Mouse (Mus musculus) kidney, adult 2 months (tissue): ENCODE results near the gene Eef2k. TPM values are rescaled to one million over a fixed set of nuclear protein-coding genes. Genes with fewer than 3 reads are reported as not detected.

Experiments
- DNase-seq: peaks from one replicate; pipeline ENCODE4 v3.0.0; 2021
- H3K27ac ChIP-seq: fragments of 200-500 bp; 2 replicates; pipeline ENCODE4 v1.5.1; 2012; ENCODE audit warnings: low read depth, low read length, control low read depth, inconsistent platforms; ENCODE audit not compliant: insufficient read depth
- H3K27me3 ChIP-seq: fragments of 200-500 bp; replicated peaks from 2 replicates; pipeline ENCODE4 v1.6.1; 2012; ENCODE audit warnings: mild to moderate bottlenecking, moderate library complexity, low read length, inconsistent platforms; ENCODE audit not compliant: control insufficient read depth, insufficient read depth
- H3K36me3 ChIP-seq: fragments of 200-500 bp; 2 replicates; pipeline ENCODE4 v1.6.1; 2012; ENCODE audit warnings: mild to moderate bottlenecking, moderate library complexity, low read length, inconsistent platforms; ENCODE audit not compliant: control insufficient read depth, insufficient read depth
- H3K4me1 ChIP-seq: fragments of 200-500 bp; 2 replicates; pipeline ENCODE4 v1.6.1; 2011; ENCODE audit warnings: low read length; ENCODE audit not compliant: control insufficient read depth, insufficient read depth
- H3K4me3 ChIP-seq: fragments of 200-500 bp; 2 replicates; pipeline ENCODE4 v1.5.1; 2011; ENCODE audit warnings: mild to moderate bottlenecking, low read depth, low read length, control low read depth; ENCODE audit not compliant: insufficient read depth
- CTCF ChIP-seq: fragments of 200-500 bp; conservative IDR thresholded peaks from 2 replicates; pipeline ENCODE4 v1.5.1; 2011; ENCODE audit warnings: low read depth, mild to moderate bottlenecking, control low read depth, low read length, moderate library complexity, mixed read lengths; ENCODE audit not compliant: insufficient read depth, insufficient read length
- POLR2A ChIP-seq: fragments of 200-500 bp; IDR thresholded peaks from one replicate; pipeline ENCODE4 v1.6.1; 2011; ENCODE audit warnings: low read depth, low read length, control low read depth
- WGBS: fragments of 180-500 bp; shearing (Covaris S2); methylation state at CpG from one replicate; pipeline ENCODE4 v1.1.7; 2018; 5-methylcytosine and 5-hydroxymethylcytosine counted together
- polyA plus RNA-seq: library from polyadenylated mRNA; depleted of rRNA; stranded (reverse); fragments of >200 nt; gene quantifications from 2 replicates; pipeline ENCODE4 v1.2.3, GENCODE M21; 2012; rRNA removed

Eef2k gene
- polyA plus RNA-seq, result 5.5 and 6.4 TPM in 2 replicates

- WGBS, result 4% methylated on average over 35 of the region's 35 CpGs
- peak within 1 kb of the TSS; percentile 65 for H3K4me3 ChIP-seq
- TF ChIP-seq POLR2A (no peak), CTCF (peak; percentile 52; the same call in 1 of the 2 replicates)
- peak within 1 kb of the TSS; percentile 28 for H3K27ac ChIP-seq
- no peaks in the 10 kb centered on the region for H3K27me3 ChIP-seq
- H3K36me3 ChIP-seq, result no peaks in the 10 kb centered on the region
- peak; percentile 91 for DNase-seq
- H3K4me1 ChIP-seq, result no peaks in the 10 kb centered on the region
Measured at GRCm38 (mm10) chr7:120842345-120843036, at the start of gene Eef2k. Gene Eef2k (plus strand): TSS chr7:120842831.

- Histone ChIP-seq H3K4me1 (no peaks in the 10 kb centered on the region), H3K4me3 (no peak overlapping the region), H3K27ac (no peak overlapping the region), H3K27me3 (no peaks in the 10 kb centered on the region), H3K36me3 (no peaks in the 10 kb centered on the region)
- TF ChIP-seq POLR2A (no peak), CTCF (no peak)
- WGBS, result 52% methylated on average over 4 of the region's 4 CpGs
- DNase-seq, result no peak
Measured at GRCm38 (mm10) chr7:120795544-120795943, 47.1 kb upstream of the Eef2k start.

- 65% methylated on average over 3 of the region's 3 CpGs for WGBS
- TF ChIP-seq CTCF (no peak), POLR2A (no peak)
- no peaks in the 10 kb centered on the region for H3K27me3 ChIP-seq
- DNase-seq, result no peak
- H3K27ac ChIP-seq, result no peak overlapping the region
- no peak overlapping the region for H3K4me3 ChIP-seq
- H3K4me1 ChIP-seq, result no peaks in the 10 kb centered on the region
- H3K36me3 ChIP-seq, result no peaks in the 10 kb centered on the region
Measured at GRCm38 (mm10) chr7:120796369-120796768, 46.3 kb upstream of the Eef2k start.

- WGBS, result 90% methylated on average over 2 of the region's 2 CpGs
Measured at GRCm38 (mm10) chr7:120803268-120803667, 39.4 kb upstream of the Eef2k start.

GRCm38 (mm10) chr7:120809705-120810104, 32.9 kb upstream of the Eef2k start:
- Histone ChIP-seq H3K4me3 (no peak overlapping the region), H3K27me3 (0 out of 2 replicates have a peak, but pooled peaks cover 1% of the 10 kb centered on the region), H3K36me3 (no peaks in the 10 kb centered on the region), H3K4me1 (no peaks in the 10 kb centered on the region), H3K27ac (no peak overlapping the region)
- TF ChIP-seq CTCF, result no peak
- TF ChIP-seq POLR2A, result no peak
- no peak for DNase-seq
- 8% methylated on average over 27 of the region's 27 CpGs for WGBS

More at GRCm38 (mm10) chr7:120803268-120803667, 39.4 kb upstream of the Eef2k start:
- Histone ChIP-seq H3K27me3 (no peaks in the 10 kb centered on the region), H3K4me3 (no peak overlapping the region), H3K4me1 (no peaks in the 10 kb centered on the region), H3K27ac (no peak overlapping the region), H3K36me3 (no peaks in the 10 kb centered on the region)
- no peak for TF ChIP-seq CTCF
- no peak for TF ChIP-seq POLR2A
- DNase-seq, result no peak

GRCm38 (mm10) chr7:120811834-120812415, 30.7 kb upstream of the Eef2k start, which contains the start of gene Gm5737:
Gene Gm5737 (plus strand): TSS chr7:120812365.
- TF ChIP-seq POLR2A, result no peak
- DNase-seq, result no peak
- Histone ChIP-seq H3K4me1 (no peaks in the 10 kb centered on the region), H3K4me3 (no peak within 1 kb of the TSS), H3K36me3 (no peaks in the 10 kb centered on the region), H3K27me3 (0 out of 2 replicates have a peak, but pooled peaks cover 1% of the 10 kb centered on the region), H3K27ac (no peak within 1 kb of the TSS)
- WGBS, result 88% methylated on average over 6 of the region's 6 CpGs

GRCm38 (mm10) chr7:120817552-120817951, 25.1 kb upstream of the Eef2k start:
- DNase-seq, result no peak
- Histone ChIP-seq H3K27me3 (no peaks in the 10 kb centered on the region), H3K4me1 (no peaks in the 10 kb centered on the region), H3K4me3 (no peak overlapping the region), H3K36me3 (no peaks in the 10 kb centered on the region), H3K27ac (no peak overlapping the region)
- no peak for TF ChIP-seq POLR2A
- TF ChIP-seq CTCF, result no peak
- 91% methylated on average over 6 of the region's 6 CpGs for WGBS

- Histone ChIP-seq H3K4me1 (no peaks in the 10 kb centered on the region), H3K36me3 (no peaks in the 10 kb centered on the region), H3K4me3 (no peak overlapping the region), H3K27ac (no peak overlapping the region), H3K27me3 (no peaks in the 10 kb centered on the region)
- no peak for TF ChIP-seq CTCF
- TF ChIP-seq POLR2A, result no peak
- DNase-seq, result no peak
- 85% methylated on average over 4 of the region's 4 CpGs for WGBS
Measured at GRCm38 (mm10) chr7:120819386-120819785, 23.2 kb upstream of the Eef2k start.
